Mouse (Mus musculus): Measurements from ENCODE around the gene Mtfr2. TPM values are rescaled to one million over a fixed set of nuclear protein-coding genes. Genes with fewer than 3 reads are reported as not detected.

The Mtfr2 gene
- polyA plus RNA-seq (2017; shearing (Covaris generic)) = 1 to 10 TPM; 1.3 to 2.2 TPM

DNA sequence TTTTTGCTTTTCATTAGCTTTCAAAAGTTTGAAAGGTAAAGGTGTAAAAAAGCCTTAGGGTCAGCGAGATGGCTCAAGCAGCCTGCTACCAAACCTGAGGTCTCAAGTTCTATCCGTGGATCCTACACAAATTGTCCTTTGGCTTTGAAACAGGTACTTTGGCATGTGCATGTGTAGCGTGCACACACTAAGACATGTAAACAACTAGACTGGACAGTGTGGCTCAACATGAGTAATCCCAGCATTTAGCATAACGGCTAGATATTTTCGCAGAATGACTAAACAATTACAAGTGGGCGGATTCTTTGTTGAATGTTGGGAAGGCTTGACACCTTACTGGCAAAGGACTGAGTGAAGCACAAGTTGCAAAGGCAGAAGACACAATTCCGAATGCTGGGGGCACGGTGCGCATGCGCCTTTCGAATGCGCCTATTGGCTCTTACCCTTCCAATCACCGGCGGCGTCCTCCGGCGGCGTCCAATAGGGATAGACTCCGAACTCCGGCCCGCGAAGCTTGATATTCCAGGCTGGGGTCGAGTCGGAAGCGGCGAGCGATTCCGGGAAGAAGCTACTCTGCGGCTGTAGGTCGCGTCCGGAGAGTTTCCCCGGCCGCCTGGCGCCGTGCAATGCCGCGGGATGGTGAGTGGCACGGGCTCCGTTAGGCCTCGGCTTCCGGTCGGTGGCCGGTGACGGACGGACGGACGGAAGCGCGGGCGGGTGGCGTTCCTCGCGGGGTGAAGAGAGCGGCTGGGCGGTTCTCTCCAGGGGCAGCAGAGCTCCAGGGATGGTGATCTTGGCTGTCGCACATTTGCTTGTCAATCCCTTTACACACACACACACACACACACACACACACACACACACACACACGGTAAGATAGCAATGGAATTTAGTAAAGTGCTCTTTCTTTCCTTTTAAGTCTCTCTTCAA, at the start of gene Mtfr2:
Mtfr2 (plus strand) TSS at position 486 of the 930 bp plus-strand sequence.
- peak; percentile 97 for ATAC-seq

DNA sequence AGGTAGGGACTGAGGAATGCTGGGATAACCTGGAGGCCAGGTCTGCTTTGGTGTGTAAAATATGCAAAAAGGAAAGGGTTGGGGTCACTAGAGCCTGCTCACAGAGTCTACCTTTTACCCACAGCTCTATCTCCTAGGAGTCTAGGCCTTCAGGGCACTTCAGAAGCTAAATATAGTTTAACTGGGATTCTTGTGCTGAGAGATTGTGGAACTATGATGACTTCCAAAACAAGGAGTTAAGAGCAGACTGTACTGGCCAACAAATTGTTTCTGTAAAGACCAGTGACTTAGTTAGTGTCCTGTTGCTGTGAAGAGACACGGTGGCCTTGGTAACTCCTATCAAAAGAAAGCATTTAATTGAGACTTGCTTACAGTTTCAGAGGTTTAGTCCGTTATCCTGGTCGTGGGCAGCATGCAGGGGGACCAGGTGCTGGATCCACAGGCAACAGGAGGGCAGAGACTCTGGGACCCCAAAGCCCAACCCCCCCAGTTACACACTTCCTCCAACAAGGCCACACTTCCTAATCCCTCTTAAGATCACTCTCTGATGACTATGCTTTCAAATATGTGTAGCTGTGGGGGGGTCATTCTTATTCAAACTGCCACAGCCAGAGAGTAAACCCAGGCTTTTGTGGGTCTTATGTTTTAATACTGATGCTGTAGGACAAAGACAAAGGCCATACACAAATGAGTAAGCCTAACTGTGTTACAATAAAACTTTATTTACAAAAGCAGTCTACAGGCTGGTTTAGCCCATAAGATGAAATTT, 49.2 kb upstream of the Mtfr2 start:
- ATAC-seq = no peak

GRCm38 (mm10) chr10:20299114-20299513, 48.5 kb upstream of the Mtfr2 start:
- no peak for ATAC-seq

- ATAC-seq = no peak
Observed at GRCm38 (mm10) chr10:20310969-20311769, 36.4 kb upstream of the Mtfr2 start.

GRCm38 (mm10) chr10:20311918-20312735, 35.4 kb upstream of the Mtfr2 start, which contains the start of gene Bclaf1:
Bclaf1 (plus strand) TSS chr10:20312469.
- ATAC-seq = peak; percentile 83

DNA sequence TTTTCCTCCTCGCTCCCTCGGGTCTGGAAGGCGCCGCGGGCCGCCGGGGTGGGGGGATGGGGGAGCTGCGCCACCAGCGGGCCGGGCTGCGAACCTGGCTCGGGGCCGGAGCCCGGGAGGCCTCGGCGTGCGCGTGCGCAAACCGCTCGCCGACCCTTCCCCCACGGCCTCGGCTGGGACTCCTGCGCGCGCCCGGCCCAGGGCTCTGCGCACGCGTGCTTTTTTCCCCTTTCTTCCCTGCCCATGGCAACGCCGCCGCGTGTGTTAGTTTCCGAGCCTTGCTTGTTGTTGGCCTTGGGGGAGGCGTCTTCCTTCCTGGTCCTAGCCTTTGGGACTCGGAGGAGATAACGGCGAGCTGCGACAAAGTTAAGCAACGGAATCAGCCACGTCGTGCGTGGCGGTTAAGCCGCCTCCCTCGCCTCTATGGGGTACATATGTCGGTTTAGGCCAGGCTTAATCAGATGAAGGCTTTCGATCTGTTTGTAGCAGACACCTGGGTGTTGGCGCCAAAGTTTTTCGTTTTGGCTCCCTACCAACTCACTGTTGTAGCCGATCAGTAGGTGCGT, 34.8 kb upstream of the Mtfr2 start:
- ATAC-seq = peak; percentile 47

DNA sequence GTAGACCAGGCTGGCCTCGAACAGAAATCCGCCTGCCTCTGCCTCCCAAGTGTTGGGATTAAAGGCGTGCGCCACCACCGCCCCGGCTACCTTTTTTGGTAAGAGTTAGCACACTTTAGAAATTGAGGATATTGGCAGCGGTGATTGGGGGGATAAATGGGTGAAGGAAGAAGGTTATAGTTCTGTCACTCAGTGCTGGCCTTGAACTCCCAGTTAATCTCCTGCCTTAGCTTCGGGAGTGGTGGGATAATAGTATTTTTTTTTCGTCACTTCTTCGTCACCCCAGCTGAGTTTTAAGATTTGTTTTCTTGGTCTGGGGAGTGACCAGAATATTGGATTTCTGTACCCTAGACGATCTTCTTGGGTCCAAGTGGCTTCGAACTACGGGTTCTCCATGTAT, 34.1 kb upstream of the Mtfr2 start:
- no peak for ATAC-seq

DNA sequence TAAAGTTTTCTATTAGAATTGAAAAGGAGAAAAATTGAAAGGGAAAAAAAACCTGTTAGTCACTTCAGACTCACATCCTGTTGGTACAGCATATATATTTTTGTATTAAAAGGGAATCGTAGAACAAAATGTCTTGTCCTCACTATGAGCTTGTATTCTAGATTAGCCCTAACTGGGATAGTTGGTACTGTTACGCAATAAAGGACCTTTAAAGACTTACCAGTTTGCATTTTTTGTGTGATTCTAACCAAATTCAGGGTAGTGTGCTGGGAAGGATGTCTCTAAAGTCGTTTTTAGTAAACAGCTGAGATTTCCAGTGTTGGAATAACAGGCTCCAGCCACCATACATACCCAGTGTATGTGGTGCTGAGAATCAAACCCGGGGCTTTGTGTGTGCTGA, 33.6 kb upstream of the Mtfr2 start:
- no peak for ATAC-seq

DNA sequence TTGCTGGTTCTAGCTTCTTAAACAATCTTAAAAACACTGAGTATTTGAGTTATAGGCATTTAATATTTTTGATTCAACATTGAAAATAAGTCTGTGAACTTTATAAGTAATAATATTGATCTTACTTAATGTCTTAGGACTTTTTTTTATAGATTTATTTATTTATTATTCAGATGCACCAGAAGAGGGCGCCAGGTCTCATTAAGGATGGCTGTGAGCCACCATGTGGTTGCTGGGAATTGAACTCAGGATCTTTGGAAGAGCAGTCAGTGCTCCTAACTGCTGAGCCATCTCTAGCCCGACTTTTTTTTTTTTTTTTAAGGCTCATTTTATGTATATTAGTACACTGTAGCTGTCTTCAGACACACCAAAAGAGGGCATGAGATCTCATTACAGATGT, 32.8 kb upstream of the Mtfr2 start:
- ATAC-seq = no peak

- ATAC-seq = no peak
Observed at GRCm38 (mm10) chr10:20317466-20317865, 30.1 kb upstream of the Mtfr2 start.

GRCm38 (mm10) chr10:20326226-20326625, 21.3 kb upstream of the Mtfr2 start:
- no peak for ATAC-seq

GRCm38 (mm10) chr10:20331262-20331661, 16.3 kb upstream of the Mtfr2 start:
- ATAC-seq = no peak

GRCm38 (mm10) chr10:20337872-20338271, 9.7 kb upstream of the Mtfr2 start:
- no peak for ATAC-seq

DNA sequence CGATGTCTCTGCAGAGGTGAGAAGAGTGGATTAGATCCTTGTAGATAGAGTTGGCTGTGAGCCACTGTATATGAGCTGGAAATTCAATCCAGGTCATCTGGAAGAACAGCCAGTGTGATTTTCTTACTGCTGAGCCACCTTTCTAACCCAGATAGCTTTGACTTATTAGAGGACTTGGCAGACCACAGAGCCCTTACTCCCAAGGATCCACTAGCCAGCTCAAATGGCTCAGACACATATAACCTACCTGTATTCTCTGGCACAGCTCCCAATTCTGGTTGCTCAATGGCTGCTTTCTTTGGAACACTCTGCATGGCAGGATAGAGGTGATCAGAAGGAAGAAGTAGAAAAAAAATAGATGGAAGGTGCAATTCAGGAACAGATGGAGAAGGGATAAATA, 1.8 kb upstream of the Mtfr2 start:
- no peak for ATAC-seq

GRCm38 (mm10) chr10:20348894-20349293, 1.3 kb downstream of the Mtfr2 start:
- ATAC-seq = no peak

GRCm38 (mm10) chr10:20361542-20362449, 14.2 kb downstream of the Mtfr2 start:
- peak; percentile 82 for ATAC-seq

- ATAC-seq = no peak
Observed at GRCm38 (mm10) chr10:20362450-20363118, 15.0 kb downstream of the Mtfr2 start.

- no peak for ATAC-seq
Observed at GRCm38 (mm10) chr10:20372046-20372445, 24.5 kb downstream of the Mtfr2 start.

DNA sequence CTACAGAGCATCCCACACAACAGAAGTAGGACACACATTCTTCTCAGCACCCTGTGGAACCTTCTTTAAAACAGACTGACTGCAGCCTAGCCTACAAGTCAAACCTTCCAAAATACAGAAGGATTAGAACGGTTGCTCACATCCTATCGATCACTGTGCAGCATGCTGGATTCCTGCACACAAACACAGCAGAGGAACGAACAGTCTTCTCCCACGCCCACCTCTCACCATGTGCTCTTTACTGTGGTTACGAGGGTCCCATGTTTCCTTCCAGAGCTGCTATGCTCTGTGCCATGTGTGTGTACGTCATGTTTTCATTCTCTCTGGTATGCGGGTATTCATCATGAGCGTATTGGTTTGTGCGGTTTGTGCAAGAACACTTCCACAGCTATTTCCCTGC, 30.1 kb downstream of the Mtfr2 start:
- ATAC-seq = no peak

Data from activated CD4-positive, CD25-positive, alpha-beta regulatory T cell, adult 4 months (primary cell).